Mouse (Mus musculus) lung, postnatal 36 days (tissue): ENCODE measurements at regions not wholly inside any gene's neighbourhood (a gene's known extent, or its start where the extent isn't known, plus 50 kb on each side); places are given as distances from the start of the nearest gene placed in this dataset.

Experiments used
- DNase-seq: peaks from one replicate; pipeline ENCODE4 v3.0.0; 2022; ENCODE audit warnings: mixed read lengths

GRCm38 (mm10) chr17:93260366-93261205 lies 61.8 kb downstream of the Adcyap1 start:
- DNase-seq = no peak

- DNase-seq = no peak
Measured at GRCm38 (mm10) chr17:93261206-93261504, 62.3 kb downstream of the Adcyap1 start.

GRCm38 (mm10) chr17:93306121-93306520 lies 107.3 kb downstream of the Adcyap1 start:
- DNase-seq = peak; percentile 2

- DNase-seq = no peak
Measured at GRCm38 (mm10) chr17:93312139-93312538, 113.3 kb downstream of the Adcyap1 start.

GRCm38 (mm10) chr17:93312640-93313309 lies 114.0 kb downstream of the Adcyap1 start:
- no peak for DNase-seq

GRCm38 (mm10) chr17:93313310-93313688 lies 114.5 kb downstream of the Adcyap1 start:
- no peak for DNase-seq

- no peak for DNase-seq
Measured at GRCm38 (mm10) chr17:93314144-93314543, 115.3 kb downstream of the Adcyap1 start.

- DNase-seq = no peak
Measured at GRCm38 (mm10) chr17:93321482-93321881, 122.7 kb downstream of the Adcyap1 start.

GRCm38 (mm10) chr17:93337576-93337975 lies 138.8 kb downstream of the Adcyap1 start:
- DNase-seq = no peak

- no peak for DNase-seq
Measured at GRCm38 (mm10) chr17:93355238-93355637, 156.4 kb downstream of the Adcyap1 start.

- DNase-seq = no peak
Measured at GRCm38 (mm10) chr17:93362926-93363325, 164.1 kb downstream of the Adcyap1 start.

GRCm38 (mm10) chr17:93377453-93378091 lies 178.8 kb downstream of the Adcyap1 start:
- DNase-seq = no peak

- no peak for DNase-seq
Measured at GRCm38 (mm10) chr17:93379789-93380398, 181.1 kb downstream of the Adcyap1 start.

- no peak for DNase-seq
Measured at GRCm38 (mm10) chr17:93390256-93390655, 191.4 kb downstream of the Adcyap1 start.

GRCm38 (mm10) chr17:93409329-93409728 lies 210.5 kb downstream of the Adcyap1 start:
- no peak for DNase-seq
